Mouse (Mus musculus) left cerebral cortex, adult 8-10 months (tissue): ENCODE results near the gene Smarcal1. TPM values are rescaled to one million over a fixed set of nuclear protein-coding genes. Genes with fewer than 3 reads are reported as not detected.

Experiments
- total RNA-seq, 4 experiments: library from RNA; stranded (reverse); gene quantifications; 2 replicates each; pipeline ENCODE4 v1.2.4; 2022

The Smarcal1 gene
- total RNA-seq, 4 experiments from 2014 or later, result 60.7 to 79.0 (median 68.4) TPM

Other genes with a start within 250 kb of the Smarcal1 start
- gene March4, start 46.3 kb upstream of the Smarcal1 start, total RNA-seq, result 10 to 100 TPM; 15.0 to 17.9 (median 16.3) TPM
- not detected for gene Ankar, start 117.3 kb downstream of the Smarcal1 start, total RNA-seq
- gene Rpl37a, start 128.0 kb downstream of the Smarcal1 start, total RNA-seq, result 100 to 1,000 TPM; 659 to 698 (median 688) TPM
- 10 to 100 TPM; 49.5 to 63.9 (median 56.1) TPM for gene Igfbp2, start 241.3 kb downstream of the Smarcal1 start, total RNA-seq